8 mouse cellular contexts compared by ENCODE assay signal in genomic region chr10:126971363-126972050, GRCm38 (mm10). TPM values are rescaled to one million over a fixed set of nuclear protein-coding genes. Genes with fewer than 3 reads are reported as not detected.
A peak's percentile ranks its signal among the peaks of the same experiment; 100 is the strongest.
DNase-seq lines count a peak whose midpoint lies in the region; ATAC-seq and TF ChIP-seq lines count a peak whose summit lies in the region.

No protein-coding gene starts in this region.

- peak overlapping the region; percentile 51 for H3K4me2 ChIP-seq in heart, embryonic 12.5 days
- H3K4me2 ChIP-seq in midbrain, postnatal 0 days (ENCODE audit: low read depth, low read length, poor library complexity, severe bottlenecking): no peak overlapping the region
- H3K4me2 ChIP-seq in limb, embryonic 14.5 days (replicated peaks; ENCODE audit: low read depth, low read length, severe bottlenecking): peak overlapping the region; percentile 35
- peak overlapping the region; percentile 22 for H3K4me2 ChIP-seq in stomach, embryonic 15.5 days

- ATAC-seq in heart, embryonic 12.5 days (ENCODE audit: insufficient number of reproducible peaks, low FRiP score): no peak
- no peak for ATAC-seq in midbrain, postnatal 0 days (ENCODE audit: low FRiP score)
- peak; percentile 48 for ATAC-seq in limb, embryonic 14.5 days (ENCODE audit: low FRiP score, low read depth)
- peak; percentile 15 for ATAC-seq in stomach, embryonic 15.5 days (ENCODE audit: insufficient read depth, low FRiP score, low read depth)

- no peaks in the 10 kb centered on the region for H3K9me3 ChIP-seq in heart, embryonic 12.5 days (replicated peaks)
- no peaks in the 10 kb centered on the region for H3K9me3 ChIP-seq in midbrain, embryonic 10.5 days (replicated peaks)
- H3K9me3 ChIP-seq in midbrain, postnatal 0 days (ENCODE audit: low read length): no peaks in the 10 kb centered on the region
- H3K9me3 ChIP-seq in limb, embryonic 14.5 days (ENCODE audit: control insufficient read depth, low read length): no peaks in the 10 kb centered on the region
- no peaks in the 10 kb centered on the region for H3K9me3 ChIP-seq in stomach, embryonic 15.5 days

- no peak overlapping the region for H3K4me3 ChIP-seq in heart, embryonic 12.5 days
- peak overlapping the region; percentile 36 for H3K4me3 ChIP-seq in midbrain, embryonic 10.5 days
- no peak overlapping the region for H3K4me3 ChIP-seq in midbrain, postnatal 0 days (ENCODE audit: low read depth, low read length)
- no peak overlapping the region for H3K4me3 ChIP-seq in limb, embryonic 14.5 days (replicated peaks; ENCODE audit: low read length)
- 0 out of 2 replicates have a peak overlapping the region, but pooled peaks have one; percentile 6 for H3K4me3 ChIP-seq in stomach, embryonic 15.5 days (replicated peaks)

- TF ChIP-seq POLR2A in limb, embryonic 14.5 days (IDR thresholded peaks at IDR 0.05; ENCODE audit: borderline replicate concordance, extremely low read depth, insufficient read depth, insufficient read length): no peak

- intact Hi-C loops in heart, postnatal 25 days (cut with DNase I): loop anchor here (2.0 kb wide), 1 partner anchor 15 kb away; no protein-coding TSS in a partner anchor
- intact Hi-C loops in gastrocnemius, postnatal 14 days (cut with DNase I; ENCODE audit: low total_unique reads): loop anchor here (5.0 kb wide), 1 partner anchor 34 kb away; no protein-coding TSS in a partner anchor

- TF ChIP-seq CTCF in midbrain, postnatal 0 days (IDR thresholded peaks at IDR 0.05): no peak

- peak overlapping the region; percentile 90 for H3K27ac ChIP-seq in heart, embryonic 12.5 days (ENCODE audit: poor library complexity, severe bottlenecking)
- H3K27ac ChIP-seq in midbrain, embryonic 10.5 days (replicated peaks): peak overlapping the region; percentile 87
- H3K27ac ChIP-seq in midbrain, postnatal 0 days (ENCODE audit: low read depth, low read length): no peak overlapping the region
- H3K27ac ChIP-seq in limb, embryonic 14.5 days (replicated peaks; ENCODE audit: low read depth, low read length): peak overlapping the region; percentile 71
- peak overlapping the region; percentile 88 for H3K27ac ChIP-seq in stomach, embryonic 15.5 days

- H3K27me3 ChIP-seq in heart, embryonic 12.5 days (replicated peaks): no peaks in the 10 kb centered on the region
- peaks cover 31% of the 10 kb centered on the region for H3K27me3 ChIP-seq in midbrain, embryonic 10.5 days (ENCODE audit: low read depth, poor library complexity, severe bottlenecking)
- H3K27me3 ChIP-seq in midbrain, postnatal 0 days (ENCODE audit: insufficient read depth, low read length): 0 out of 2 replicates have a peak, but pooled peaks cover 5% of the 10 kb centered on the region
- no peaks in the 10 kb centered on the region for H3K27me3 ChIP-seq in limb, embryonic 14.5 days (ENCODE audit: control insufficient read depth, insufficient read depth, low read length)
- no peaks in the 10 kb centered on the region for H3K27me3 ChIP-seq in stomach, embryonic 15.5 days (replicated peaks)

- peaks cover 31% of the 10 kb centered on the region for H3K4me1 ChIP-seq in heart, embryonic 12.5 days (replicated peaks)
- peaks cover 39% of the 10 kb centered on the region for H3K4me1 ChIP-seq in midbrain, embryonic 10.5 days
- no peaks in the 10 kb centered on the region for H3K4me1 ChIP-seq in midbrain, postnatal 0 days (ENCODE audit: insufficient read depth, low read length)
- H3K4me1 ChIP-seq in limb, embryonic 14.5 days (ENCODE audit: control insufficient read depth, insufficient read depth, low read length): peaks cover 22% of the 10 kb centered on the region
- H3K4me1 ChIP-seq in stomach, embryonic 15.5 days: peaks cover 27% of the 10 kb centered on the region

- H3K9ac ChIP-seq in heart, embryonic 12.5 days: no peak overlapping the region
- no peak overlapping the region for H3K9ac ChIP-seq in midbrain, postnatal 0 days (replicated peaks; ENCODE audit: low read length, poor library complexity, severe bottlenecking)
- H3K9ac ChIP-seq in limb, embryonic 14.5 days (ENCODE audit: low read depth, low read length, severe bottlenecking): no peak overlapping the region
- H3K9ac ChIP-seq in stomach, embryonic 15.5 days: no peak overlapping the region

- H3K36me3 ChIP-seq in heart, embryonic 12.5 days: no peaks in the 10 kb centered on the region
- no peaks in the 10 kb centered on the region for H3K36me3 ChIP-seq in midbrain, embryonic 10.5 days
- H3K36me3 ChIP-seq in midbrain, postnatal 0 days (ENCODE audit: insufficient read depth, low read length): no peaks in the 10 kb centered on the region
- H3K36me3 ChIP-seq in limb, embryonic 14.5 days (ENCODE audit: control insufficient read depth, insufficient read depth, low read length): no peaks in the 10 kb centered on the region
- no peaks in the 10 kb centered on the region for H3K36me3 ChIP-seq in stomach, embryonic 15.5 days

- no peak for DNase-seq in heart, postnatal 25 days (ENCODE audit: low spot score)
- DNase-seq in midbrain, embryonic 10.5 days (ENCODE audit: low spot score): no peak
- no peak for DNase-seq in midbrain, postnatal 0 days (ENCODE audit: low spot score)
- no peak for DNase-seq in limb, embryonic 14.5 days (ENCODE audit: low spot score)
- DNase-seq in gastrocnemius, postnatal 14 days: no peak
- no peak for DNase-seq in spleen, adult 18-20 months

- whole genome bisulfite sequencing in heart, embryonic 12.5 days: 12% methylated on average over 12 of the region's 12 CpGs
- 1% methylated on average over 12 of the region's 12 CpGs for WGBS in midbrain, embryonic 10.5 days
- WGBS in midbrain, postnatal 0 days: 22% methylated on average over 12 of the region's 12 CpGs
- 10% methylated on average over 12 of the region's 12 CpGs for WGBS in limb, embryonic 14.5 days
- 15% methylated on average over 12 of the region's 12 CpGs for WGBS in stomach, embryonic 15.5 days

RNA-seq across cellular contexts. Expression of gene Ctdsp2, which starts 7.0 kb away (rescaled TPM):
- 54.0 and 54.6 TPM in 2 replicates for polyA plus RNA-seq in heart, embryonic 12.5 days (2016; fragmentation: Nextera tagmentation; extraction: Ambion mirVana)
- 100 to 1,000 TPM; 104 to 110 TPM for total RNA-seq in heart, postnatal 25 days (2021)
- 36.8 and 39.3 TPM in 2 replicates for polyA plus RNA-seq in midbrain, embryonic 10.5 days (2016; fragmentation: Nextera tagmentation; extraction: Ambion mirVana)
- total RNA-seq in midbrain, postnatal 0 days (2014; rRNA removed): 50.1 and 54.6 TPM in 2 replicates
- 10.2 and 11.2 TPM in 2 replicates for polyA plus RNA-seq in midbrain, postnatal 0 days (2015; fragmentation: Nextera tagmentation; extraction: Ambion mirVana)
- 230 and 284 TPM in 2 replicates for polyA plus RNA-seq in limb, embryonic 14.5 days (2012; rRNA removed)
- 143 and 153 TPM in 2 replicates for polyA plus RNA-seq in limb, embryonic 14.5 days (2014; fragmentation: Nextera tagmentation; extraction: Ambion mirVana)
- 57.0 and 63.2 TPM in 2 replicates for polyA plus RNA-seq in stomach, embryonic 15.5 days (2015; fragmentation: Nextera tagmentation; extraction: Ambion mirVana)
- total RNA-seq in gastrocnemius, postnatal 14 days (2021): 100 to 1,000 TPM in 1 of 2 experiments, 10 to 100 TPM in 1; 98.5 to 102 TPM

RNA-seq across cellular contexts. Expression of gene Avil, which starts 29.0 kb away (rescaled TPM):
- 0.19 and 0.22 TPM in 2 replicates for polyA plus RNA-seq in heart, embryonic 12.5 days (2016; fragmentation: Nextera tagmentation; extraction: Ambion mirVana)
- total RNA-seq in heart, postnatal 25 days (2021): under 1 TPM; 0.14 to 0.39 TPM
- polyA plus RNA-seq in midbrain, embryonic 10.5 days (2016; fragmentation: Nextera tagmentation; extraction: Ambion mirVana): 0.36 and 2.2 TPM in 2 replicates
- total RNA-seq in midbrain, postnatal 0 days (2014; rRNA removed): 0.90 and 2.0 TPM in 2 replicates
- polyA plus RNA-seq in midbrain, postnatal 0 days (2015; fragmentation: Nextera tagmentation; extraction: Ambion mirVana): 1.2 and 1.3 TPM in 2 replicates
- polyA plus RNA-seq in limb, embryonic 14.5 days (2012; rRNA removed): 0.35 and 0.45 TPM in 2 replicates
- 0.22 and 0.28 TPM in 2 replicates for polyA plus RNA-seq in limb, embryonic 14.5 days (2014; fragmentation: Nextera tagmentation; extraction: Ambion mirVana)
- polyA plus RNA-seq in stomach, embryonic 15.5 days (2015; fragmentation: Nextera tagmentation; extraction: Ambion mirVana): 0.52 and 0.60 TPM in 2 replicates
- under 1 TPM; 0.51 to 0.64 TPM for total RNA-seq in gastrocnemius, postnatal 14 days (2021)

RNA-seq across cellular contexts. Expression of gene Tsfm, which starts 59.1 kb away (rescaled TPM):
- 99.2 and 99.4 TPM in 2 replicates for polyA plus RNA-seq in heart, embryonic 12.5 days (2016; fragmentation: Nextera tagmentation; extraction: Ambion mirVana)
- 10 to 100 TPM; 66.1 to 67.4 TPM for total RNA-seq in heart, postnatal 25 days (2021)
- polyA plus RNA-seq in midbrain, embryonic 10.5 days (2016; fragmentation: Nextera tagmentation; extraction: Ambion mirVana): 101 and 107 TPM in 2 replicates
- total RNA-seq in midbrain, postnatal 0 days (2014; rRNA removed): 29.3 and 33.8 TPM in 2 replicates
- polyA plus RNA-seq in midbrain, postnatal 0 days (2015; fragmentation: Nextera tagmentation; extraction: Ambion mirVana): 60.7 and 63.3 TPM in 2 replicates
- polyA plus RNA-seq in limb, embryonic 14.5 days (2012; rRNA removed): 55.8 and 59.7 TPM in 2 replicates
- polyA plus RNA-seq in limb, embryonic 14.5 days (2014; fragmentation: Nextera tagmentation; extraction: Ambion mirVana): 65.2 and 69.0 TPM in 2 replicates
- polyA plus RNA-seq in stomach, embryonic 15.5 days (2015; fragmentation: Nextera tagmentation; extraction: Ambion mirVana): 79.9 and 85.2 TPM in 2 replicates
- total RNA-seq in gastrocnemius, postnatal 14 days (2021): 10 to 100 TPM; 24.8 to 27.9 TPM

Comparison
In these comparisons a context has a peak if more than half of its experiments do, and no peak if none do; other contexts are left out.
1. H3K4me3 ChIP-seq: peak in midbrain, embryonic 10.5 days (single experiment) and stomach, embryonic 15.5 days (single experiment); none in heart, embryonic 12.5 days (single experiment), midbrain, postnatal 0 days (single experiment) and limb, embryonic 14.5 days (single experiment).
2. ATAC-seq: peak in limb, embryonic 14.5 days (single experiment) and stomach, embryonic 15.5 days (single experiment); none in heart, embryonic 12.5 days (single experiment) and midbrain, postnatal 0 days (single experiment).